Mouse (Mus musculus) kidney, embryonic 14.5 days (tissue): ENCODE results near the gene Gm10645. TPM values are rescaled to one million over a fixed set of nuclear protein-coding genes. Genes with fewer than 3 reads are reported as not detected.

ENCODE experiments used
- ATAC-seq: fragments of 200-750 bp; cut with Nextera tagmentation; 2 replicates; pipeline ENCODE4 v1.8.0; 2017; ENCODE audit warnings: moderate number of reproducible peaks, mild to moderate bottlenecking, moderate TSS enrichment, moderate library complexity; ENCODE audit not compliant: low FRiP score, low TSS enrichment
- H3K27ac ChIP-seq: fragments of 300-500 bp; sonication (generic); 2 replicates; pipeline ENCODE4 v1.5.1; 2014; ENCODE audit warnings: low read depth, mild to moderate bottlenecking, low read length, moderate library complexity, mixed read lengths
- H3K27me3 ChIP-seq: fragments of 300-500 bp; sonication (generic); 2 replicates; pipeline ENCODE4 v1.6.1; 2014; ENCODE audit warnings: mild to moderate bottlenecking, low read length; ENCODE audit not compliant: control insufficient read depth, insufficient read depth
- H3K36me3 ChIP-seq: fragments of 300-500 bp; sonication (generic); 2 replicates; pipeline ENCODE4 v1.6.1; 2014; ENCODE audit warnings: low read length, mixed read lengths; ENCODE audit not compliant: control insufficient read depth, insufficient read depth
- H3K4me1 ChIP-seq: fragments of 300-500 bp; sonication (generic); 2 replicates; pipeline ENCODE4 v1.6.1; 2014; ENCODE audit warnings: low read length, mixed read lengths; ENCODE audit not compliant: control insufficient read depth, insufficient read depth
- H3K4me2 ChIP-seq: fragments of 300-500 bp; sonication (generic); replicated peaks from 2 replicates; pipeline ENCODE4 v1.6.1; 2014; ENCODE audit warnings: low read depth, mild to moderate bottlenecking, low read length
- H3K4me3 ChIP-seq: fragments of 300-500 bp; sonication (generic); 2 replicates; pipeline ENCODE4 v1.5.1; 2014; ENCODE audit warnings: mild to moderate bottlenecking, low read length
- H3K9ac ChIP-seq: fragments of 300-500 bp; sonication (generic); 2 replicates; pipeline ENCODE4 v1.6.1; 2014; ENCODE audit warnings: low read depth, mild to moderate bottlenecking, low read length, moderate library complexity
- H3K9me3 ChIP-seq: fragments of 300-500 bp; sonication (generic); 2 replicates; pipeline ENCODE4 v1.6.1; 2016; ENCODE audit warnings: low read length; ENCODE audit not compliant: control insufficient read depth
- WGBS: fragments of 180-500 bp; shearing (Covaris S2); extraction: QIAGEN DNeasy Blood & Tissue Kit; methylation state at CpG from one replicate; pipeline ENCODE4 v1.1.7; 2014; 5-methylcytosine and 5-hydroxymethylcytosine counted together
- polyA plus RNA-seq: library from polyadenylated mRNA; unstranded; fragments of >200 nt; fragmentation: Nextera tagmentation; extraction: Ambion mirVana; gene quantifications from 2 replicates; pipeline ENCODE4 v1.2.1, GENCODE M21; 2014

Gm10645 gene
- polyA plus RNA-seq, 1 experiment from 2014 or later: 3.0 TPM

DNA sequence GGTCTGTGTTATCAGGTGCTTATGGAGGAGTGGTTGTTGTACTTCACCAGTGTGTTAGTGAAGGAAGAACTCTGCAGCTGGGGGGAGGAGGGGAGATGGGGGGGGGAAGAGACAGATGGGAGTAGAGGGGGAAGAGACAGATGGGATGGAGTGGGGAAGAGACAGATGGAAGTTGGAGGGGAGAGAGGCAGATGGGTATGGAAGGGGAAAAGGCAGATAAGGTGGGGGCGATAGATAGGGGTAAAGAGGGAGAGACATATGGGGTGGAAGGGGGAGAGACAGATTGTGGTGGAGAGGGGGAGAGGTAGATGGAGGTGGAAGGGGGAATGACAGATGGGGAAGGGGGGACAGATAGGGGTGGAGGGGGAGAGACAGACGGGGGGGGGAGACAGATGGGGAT is 10.8 kb upstream of the Gm10645 start:
- H3K9me3 ChIP-seq: no peaks in the 10 kb centered on the region
- no peak overlapping the region for H3K4me2 ChIP-seq
- H3K4me3 ChIP-seq: no peak overlapping the region
- no peak overlapping the region for H3K27ac ChIP-seq
- H3K36me3 ChIP-seq: no peaks in the 10 kb centered on the region
- no peak overlapping the region for H3K9ac ChIP-seq
- H3K27me3 ChIP-seq: no peaks in the 10 kb centered on the region
- 52% methylated on average over 2 of the region's 2 CpGs for WGBS
- no peak for ATAC-seq
- H3K4me1 ChIP-seq: peaks cover 13% of the 10 kb centered on the region

DNA sequence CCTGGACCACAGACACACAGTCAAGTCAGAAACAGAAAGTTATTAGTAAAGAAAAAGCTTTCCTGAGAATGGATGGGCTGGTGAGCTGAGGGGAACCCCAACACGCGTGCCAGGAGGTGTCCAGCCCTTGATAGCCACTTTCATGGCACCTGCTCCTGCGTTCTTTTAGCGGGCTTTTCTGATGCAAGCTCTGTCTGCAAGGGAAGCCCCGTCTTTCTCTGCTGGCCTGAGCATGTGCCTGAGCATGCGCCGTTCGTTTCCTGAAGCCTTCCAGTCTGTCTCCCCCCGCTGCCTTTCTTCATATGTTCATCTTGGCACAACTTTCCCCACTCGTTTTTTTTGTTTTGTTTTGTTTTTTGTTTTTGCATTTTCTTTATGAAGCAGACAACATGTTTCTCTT is 9.7 kb upstream of the Gm10645 start:
- Histone ChIP-seq H3K9me3 (no peaks in the 10 kb centered on the region), H3K27ac (no peak overlapping the region), H3K4me2 (no peak overlapping the region), H3K36me3 (no peaks in the 10 kb centered on the region), H3K4me1 (peaks cover 13% of the 10 kb centered on the region), H3K4me3 (no peak overlapping the region), H3K9ac (no peak overlapping the region), H3K27me3 (no peaks in the 10 kb centered on the region)
- 71% methylated on average over 10 of the region's 10 CpGs for WGBS
- no peak for ATAC-seq

DNA sequence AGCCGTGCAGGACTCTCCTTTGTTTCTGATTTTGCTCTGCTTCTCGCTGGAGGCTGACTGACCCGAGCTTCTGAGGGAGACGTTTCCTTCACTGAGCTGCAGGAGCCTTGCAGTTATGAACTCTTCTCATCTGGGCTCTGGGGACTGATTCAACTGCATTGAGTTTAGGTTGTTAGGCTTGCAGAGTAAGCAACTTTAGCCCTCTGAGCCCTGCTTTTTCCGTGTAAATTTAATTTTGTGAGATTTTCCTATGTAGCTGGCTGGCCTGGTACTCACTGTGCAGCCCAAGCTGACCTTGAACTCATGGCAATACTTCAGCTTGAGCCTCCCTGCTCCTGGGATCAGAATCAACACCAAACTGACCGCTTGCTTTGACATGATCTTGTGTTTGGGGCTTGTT is 4.9 kb upstream of the Gm10645 start:
- no peak overlapping the region for H3K9ac ChIP-seq
- 46% methylated on average over 6 of the region's 6 CpGs for WGBS
- H3K9me3 ChIP-seq: no peaks in the 10 kb centered on the region
- no peaks in the 10 kb centered on the region for H3K27me3 ChIP-seq
- no peak for ATAC-seq
- no peak overlapping the region for H3K4me2 ChIP-seq
- no peak overlapping the region for H3K27ac ChIP-seq
- H3K4me1 ChIP-seq: no peaks in the 10 kb centered on the region
- no peak overlapping the region for H3K4me3 ChIP-seq
- no peaks in the 10 kb centered on the region for H3K36me3 ChIP-seq

DNA sequence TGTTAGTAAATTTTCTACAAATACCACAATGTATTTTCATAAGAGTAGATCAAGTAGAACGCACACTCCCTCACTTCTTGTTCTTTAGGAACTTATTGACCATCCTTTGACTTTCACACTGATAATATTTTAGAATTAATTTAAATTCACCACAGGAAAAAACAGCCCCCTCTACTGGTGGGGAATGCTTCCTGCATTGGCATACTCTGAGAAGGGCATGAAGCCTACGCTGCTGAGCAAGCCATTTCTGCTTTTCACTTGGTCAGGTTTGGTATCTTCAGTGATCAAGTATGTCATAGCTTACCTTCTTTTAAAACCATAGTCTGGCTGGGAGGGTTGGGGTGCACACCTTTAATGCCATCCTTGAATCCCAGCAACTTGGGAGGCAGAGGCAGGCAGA is 3.7 kb upstream of the Gm10645 start:
- Histone ChIP-seq H3K4me3 (no peak overlapping the region), H3K36me3 (no peaks in the 10 kb centered on the region), H3K27ac (no peak overlapping the region), H3K27me3 (no peaks in the 10 kb centered on the region), H3K4me2 (no peak overlapping the region), H3K9me3 (no peaks in the 10 kb centered on the region), H3K4me1 (no peaks in the 10 kb centered on the region), H3K9ac (no peak overlapping the region)
- WGBS: 89% methylated on average over 2 of the region's 2 CpGs
- no peak for ATAC-seq

DNA sequence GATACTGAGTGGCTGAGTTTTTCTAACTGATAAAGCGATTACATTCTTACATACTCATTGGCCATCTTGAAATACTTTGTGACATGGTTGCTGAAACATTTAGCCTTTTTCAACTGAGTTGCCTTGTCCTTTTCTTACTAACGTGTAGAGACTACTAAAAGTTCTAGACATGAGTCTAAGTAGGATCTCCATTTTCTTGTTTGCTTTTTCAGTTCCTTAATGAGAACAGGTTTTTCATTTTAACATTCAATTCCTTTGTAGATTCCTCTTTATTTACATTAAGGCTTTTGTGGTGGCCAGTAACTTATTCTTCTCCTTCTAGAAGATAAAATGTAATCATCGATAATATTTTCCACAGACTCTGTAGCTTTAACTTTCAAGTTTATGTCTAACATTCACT is 3.2 kb upstream of the Gm10645 start:
- Histone ChIP-seq H3K9me3 (no peaks in the 10 kb centered on the region), H3K4me1 (no peaks in the 10 kb centered on the region), H3K4me3 (no peak overlapping the region), H3K9ac (no peak overlapping the region), H3K27me3 (no peaks in the 10 kb centered on the region), H3K4me2 (no peak overlapping the region), H3K36me3 (no peaks in the 10 kb centered on the region), H3K27ac (no peak overlapping the region)
- WGBS: 91% methylated on average over 3 of the region's 3 CpGs
- ATAC-seq: no peak

DNA sequence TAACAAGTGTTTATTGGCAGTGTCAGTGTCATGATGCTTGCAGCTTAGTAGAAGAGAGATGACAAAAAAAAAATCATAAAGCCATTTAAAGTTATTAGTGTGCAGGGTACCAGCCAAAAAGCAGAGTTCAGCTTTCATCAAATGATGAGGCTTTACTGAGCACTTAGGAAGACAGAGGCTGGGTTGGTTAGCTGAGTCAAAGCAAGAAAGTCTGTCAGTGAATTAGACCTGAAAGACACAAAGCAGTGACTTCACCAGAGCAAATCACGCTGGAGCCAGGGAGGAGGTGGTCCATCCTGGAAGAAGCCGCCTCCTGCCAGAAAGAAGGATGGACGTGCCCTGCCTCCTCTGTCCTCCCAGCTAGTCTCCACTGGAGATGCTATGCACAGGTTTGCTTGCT is 2.0 kb upstream of the Gm10645 start:
- ATAC-seq: no peak
- no peak overlapping the region for H3K4me2 ChIP-seq
- no peak overlapping the region for H3K9ac ChIP-seq
- no peaks in the 10 kb centered on the region for H3K36me3 ChIP-seq
- WGBS: 49% methylated on average over 3 of the region's 3 CpGs
- no peaks in the 10 kb centered on the region for H3K4me1 ChIP-seq
- H3K9me3 ChIP-seq: no peaks in the 10 kb centered on the region
- no peak overlapping the region for H3K27ac ChIP-seq
- no peaks in the 10 kb centered on the region for H3K27me3 ChIP-seq
- no peak overlapping the region for H3K4me3 ChIP-seq

DNA sequence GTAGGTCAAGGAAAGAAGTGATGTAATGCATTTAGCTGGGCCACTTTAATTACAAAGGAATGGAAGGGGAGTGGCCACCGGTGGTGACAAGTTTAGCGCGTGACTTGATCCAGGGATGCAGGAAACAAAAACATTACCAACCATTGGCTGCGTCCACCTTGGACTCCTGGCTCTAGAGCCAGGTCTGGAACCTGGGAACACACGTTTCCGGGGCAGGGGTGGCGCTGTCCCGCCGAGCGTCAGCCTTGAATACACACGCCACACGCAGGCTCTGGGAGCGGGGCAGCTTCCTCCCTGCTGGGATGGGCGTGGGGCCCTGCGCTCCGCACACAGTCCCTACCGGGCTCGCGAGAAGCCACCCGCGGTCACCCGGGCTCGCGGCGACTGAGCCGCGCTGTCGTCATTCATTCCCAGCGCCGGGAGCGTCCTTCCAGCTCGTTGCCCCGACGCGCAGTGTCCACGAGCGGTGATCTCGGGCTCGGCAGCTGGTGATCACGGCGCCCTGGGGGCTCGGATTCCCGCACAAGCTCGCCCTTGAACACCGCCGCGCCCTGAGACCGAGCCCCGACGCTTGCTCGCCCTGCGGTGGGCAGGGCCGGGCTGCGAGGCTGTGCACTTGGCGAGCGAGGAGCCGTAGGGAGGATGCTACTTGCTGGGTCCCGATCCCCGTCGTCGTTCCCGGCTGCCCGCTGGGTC is 587 bp downstream of the Gm10645 start, which contains the start of gene Tbc1d9:
Gene Tbc1d9, plus strand, starts transcription at position 118 of the 696 bp plus-strand sequence.
- WGBS: under 1% methylated on average over 57 of the region's 63 CpGs
- H3K4me3 ChIP-seq: peak within 1 kb of the TSS; percentile 72

DNA sequence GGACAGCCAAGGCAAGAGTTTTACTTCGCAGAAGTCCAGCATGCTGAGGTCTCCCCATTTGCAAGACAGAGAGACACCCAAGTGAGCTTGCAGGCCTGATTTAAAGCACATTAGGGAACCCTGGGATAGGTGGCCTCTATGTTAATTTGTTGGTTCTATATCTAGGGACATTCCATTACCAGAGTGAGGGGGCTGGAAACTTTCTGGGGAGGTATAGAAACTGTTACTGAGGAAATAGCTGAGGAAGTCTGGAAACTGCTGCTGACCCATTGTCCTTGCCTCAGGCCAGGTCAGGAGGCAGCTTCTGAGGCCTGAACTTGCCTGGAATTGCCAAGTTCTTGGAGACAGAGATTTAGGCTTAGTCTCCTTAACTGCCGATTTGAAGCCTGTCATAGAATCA is 5.4 kb downstream of the Gm10645 start:
- H3K36me3 ChIP-seq: no peaks in the 10 kb centered on the region
- H3K9ac ChIP-seq: no peak overlapping the region
- H3K27me3 ChIP-seq: no peaks in the 10 kb centered on the region
- no peak for ATAC-seq
- 75% methylated on average over 2 of the region's 2 CpGs for WGBS
- no peak overlapping the region for H3K4me3 ChIP-seq
- no peaks in the 10 kb centered on the region for H3K9me3 ChIP-seq
- no peaks in the 10 kb centered on the region for H3K4me1 ChIP-seq
- no peak overlapping the region for H3K27ac ChIP-seq
- no peak overlapping the region for H3K4me2 ChIP-seq

More for the DNA sequence above, 587 bp downstream of the Gm10645 start, which contains the start of gene Tbc1d9:
- Histone ChIP-seq H3K4me1 (no peaks in the 10 kb centered on the region), H3K27ac (peak within 1 kb of the TSS; percentile 68), H3K4me2 (peak within 1 kb of the TSS; percentile 81), H3K9me3 (no peaks in the 10 kb centered on the region), H3K27me3 (no peaks in the 10 kb centered on the region), H3K36me3 (no peaks in the 10 kb centered on the region), H3K9ac (peak within 1 kb of the TSS; percentile 76)
- ATAC-seq: peak; percentile 94

DNA sequence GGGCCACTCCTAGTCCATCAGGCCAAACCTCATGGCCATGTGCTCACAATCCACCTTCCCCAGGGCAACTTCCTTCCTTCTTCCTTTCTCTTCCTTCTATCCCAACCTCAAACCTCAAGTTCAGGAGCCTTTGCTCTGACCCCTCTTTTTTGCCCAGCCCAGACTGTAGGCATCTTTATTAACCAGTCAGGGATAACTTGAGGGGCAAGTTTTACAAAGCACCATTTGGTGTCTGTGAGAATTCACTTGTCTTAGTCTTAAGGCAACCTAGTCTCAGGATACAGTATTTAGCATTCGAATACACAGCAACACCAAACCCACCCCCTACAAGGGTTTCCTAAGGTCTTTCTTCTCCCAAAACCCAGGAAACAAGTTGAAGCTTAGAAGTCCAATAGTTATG is 6.4 kb downstream of the Gm10645 start:
- H3K4me2 ChIP-seq: no peak overlapping the region
- no peaks in the 10 kb centered on the region for H3K9me3 ChIP-seq
- H3K4me3 ChIP-seq: no peak overlapping the region
- WGBS: 81% methylated on average over 1 of the region's 1 CpGs
- H3K4me1 ChIP-seq: no peaks in the 10 kb centered on the region
- no peak for ATAC-seq
- no peaks in the 10 kb centered on the region for H3K36me3 ChIP-seq
- no peak overlapping the region for H3K27ac ChIP-seq
- no peak overlapping the region for H3K9ac ChIP-seq
- H3K27me3 ChIP-seq: no peaks in the 10 kb centered on the region
